Mouse (Mus musculus) embryonic fibroblast, embryonic 13.5 days (primary cell): ENCODE measurements around the gene Sema4b.

ENCODE experiments used
- CTCF ChIP-seq: IDR thresholded peaks from 2 replicates; pipeline ENCODE4 v1.5.1; 2011; ENCODE audit warnings: mild to moderate bottlenecking, control low read depth, low read length, moderate library complexity, borderline replicate concordance; ENCODE audit not compliant: insufficient read depth
- POLR2A ChIP-seq: IDR thresholded peaks from 2 replicates; pipeline ENCODE4 v1.6.1; 2011; ENCODE audit warnings: low read depth, mild to moderate bottlenecking, control low read depth, low read length, moderate library complexity

DNA sequence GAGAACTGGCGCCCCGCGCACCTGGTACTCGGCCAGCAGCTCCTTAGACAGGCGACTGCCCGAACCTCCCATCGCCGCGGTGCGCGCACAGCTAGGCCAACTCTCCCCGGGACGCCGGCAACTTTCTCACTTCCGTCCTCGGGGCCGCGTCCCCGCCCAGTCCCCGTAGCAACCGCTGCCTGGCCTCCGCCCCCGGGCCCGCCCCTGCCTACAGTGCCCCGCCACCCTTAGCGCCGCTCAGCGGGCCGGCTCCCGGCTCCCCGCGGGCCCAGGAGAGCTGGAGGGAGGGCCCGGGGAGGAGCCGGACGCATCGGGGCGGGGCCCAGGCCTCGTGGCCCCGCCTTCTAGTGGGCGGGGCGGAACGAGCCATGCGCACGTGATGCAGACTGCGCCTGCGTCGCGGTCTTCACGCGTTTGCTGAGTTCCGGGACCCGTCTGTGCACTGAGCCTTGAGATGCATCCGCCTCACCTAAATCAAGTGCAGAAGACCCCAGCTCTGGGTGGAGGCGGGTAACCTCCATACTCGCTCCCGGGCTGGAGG lies 45.9 kb downstream of the Sema4b start, which contains the start of the genes Cib1 and Gdpgp1:
- TF ChIP-seq POLR2A (peak; percentile 91), CTCF (no peak)
